Mouse (Mus musculus): ENCODE data around the gene Eif4h. TPM values are rescaled to one million over a fixed set of nuclear protein-coding genes. Genes with fewer than 3 reads are reported as not detected.
A peak's percentile ranks its signal among the peaks of the same experiment; 100 is the strongest.

The Eif4h gene
- polyA plus RNA-seq, 1 experiment: 293 TPM

- peaks cover 3% of the 10 kb centered on the region for H3K36me3 ChIP-seq (ENCODE audit: control insufficient read depth, insufficient read depth)
- H3K4me3 ChIP-seq: no peak overlapping the region
- no peaks in the 10 kb centered on the region for H3K27me3 ChIP-seq (ENCODE audit: control insufficient read depth, insufficient read depth, insufficient read length)
- H3ac ChIP-seq (ENCODE audit: control insufficient read depth, insufficient read length): no peak overlapping the region
- TF ChIP-seq CEBPB (IDR thresholded peaks at IDR 0.05; ENCODE audit: insufficient read depth, poor library complexity, severe bottlenecking) (no peak), POLR2AphosphoS2 (IDR thresholded peaks at IDR 0.05; ENCODE audit: insufficient read length, low read depth) (no peak), USF1 (IDR thresholded peaks at IDR 0.05; ENCODE audit: low read depth) (no peak), REST (IDR thresholded peaks at IDR 0.05; ENCODE audit: insufficient read depth, insufficient read length) (no peak), E2F4 (IDR thresholded peaks at IDR 0.05; ENCODE audit: insufficient read depth) (no peak), MAX (IDR thresholded peaks at IDR 0.05; ENCODE audit: low read depth) (no peak), MYOD1 (IDR thresholded peaks at IDR 0.05; ENCODE audit: control insufficient read depth in 1 of 3, insufficient read length in 2 of 3, low read depth in 2 of 3) (no peak), TCF12 (IDR thresholded peaks at IDR 0.05; ENCODE audit: insufficient read depth, poor library complexity, severe bottlenecking) (no peak), MYOG (IDR thresholded peaks at IDR 0.05; ENCODE audit: control insufficient read depth in 1 of 3, insufficient read depth in 1 of 3, insufficient read length in 2 of 3, low read depth in 2 of 3) (no peak), POLR2A (IDR thresholded peaks at IDR 0.05; ENCODE audit: insufficient read length, low read depth) (no peak), SRF (IDR thresholded peaks at IDR 0.05; ENCODE audit: control insufficient read depth, insufficient read length, low read depth) (no peak), TCF3 (IDR thresholded peaks at IDR 0.05; ENCODE audit: insufficient read length, low read depth) (no peak)
- no peak overlapping the region for H3K4me2 ChIP-seq (ENCODE audit: low read depth)
- H3K79me2 ChIP-seq (ENCODE audit: control insufficient read depth, insufficient read depth): peaks cover 6% of the 10 kb centered on the region
These were observed 47.3 kb upstream of the Eif4h start for GRCm38 (mm10) chr5:134686541-134686940.

GRCm38 (mm10) chr5:134684398-134684797 is 45.1 kb upstream of the Eif4h start:
- Histone ChIP-seq H3K4me2 (ENCODE audit: low read depth) (no peak overlapping the region), H3ac (ENCODE audit: control insufficient read depth, insufficient read length) (no peak overlapping the region), H3K4me3 (no peak overlapping the region), H3K27me3 (ENCODE audit: control insufficient read depth, insufficient read depth, insufficient read length) (no peaks in the 10 kb centered on the region), H3K79me2 (ENCODE audit: control insufficient read depth, insufficient read depth) (peaks cover 6% of the 10 kb centered on the region), H3K36me3 (ENCODE audit: control insufficient read depth, insufficient read depth) (peaks cover 3% of the 10 kb centered on the region)
- TF ChIP-seq MYOD1 (IDR thresholded peaks at IDR 0.05; ENCODE audit: control insufficient read depth in 1 of 3, insufficient read length in 2 of 3, low read depth in 2 of 3) (peak in 2 of 3 experiments; percentile 30 to 67), SRF (IDR thresholded peaks at IDR 0.05; ENCODE audit: control insufficient read depth, insufficient read length, low read depth) (no peak), MYOG (IDR thresholded peaks at IDR 0.05; ENCODE audit: control insufficient read depth in 1 of 3, insufficient read depth in 1 of 3, insufficient read length in 2 of 3, low read depth in 2 of 3) (peak in 2 of 3 experiments; percentile 51 to 84)

GRCm38 (mm10) chr5:134683813-134684212 is 44.5 kb upstream of the Eif4h start:
- Histone ChIP-seq H3ac (ENCODE audit: control insufficient read depth, insufficient read length) (no peak overlapping the region), H3K4me2 (ENCODE audit: low read depth) (no peak overlapping the region), H3K27me3 (ENCODE audit: control insufficient read depth, insufficient read depth, insufficient read length) (no peaks in the 10 kb centered on the region), H3K36me3 (ENCODE audit: control insufficient read depth, insufficient read depth) (peaks cover 3% of the 10 kb centered on the region), H3K4me3 (no peak overlapping the region), H3K79me2 (ENCODE audit: control insufficient read depth, insufficient read depth) (peaks cover 6% of the 10 kb centered on the region)
- TF ChIP-seq POLR2AphosphoS2 (IDR thresholded peaks at IDR 0.05; ENCODE audit: insufficient read length, low read depth) (no peak), REST (IDR thresholded peaks at IDR 0.05; ENCODE audit: insufficient read depth, insufficient read length) (no peak), MYOD1 (IDR thresholded peaks at IDR 0.05; ENCODE audit: control insufficient read depth in 1 of 3, insufficient read length in 2 of 3, low read depth in 2 of 3) (no peak), CEBPB (IDR thresholded peaks at IDR 0.05; ENCODE audit: insufficient read depth, poor library complexity, severe bottlenecking) (no peak), MYOG (IDR thresholded peaks at IDR 0.05; ENCODE audit: control insufficient read depth in 1 of 3, insufficient read depth in 1 of 3, insufficient read length in 2 of 3, low read depth in 2 of 3) (no peak), POLR2A (IDR thresholded peaks at IDR 0.05; ENCODE audit: insufficient read length, low read depth) (no peak), MAX (IDR thresholded peaks at IDR 0.05; ENCODE audit: low read depth) (no peak), USF1 (IDR thresholded peaks at IDR 0.05; ENCODE audit: low read depth) (no peak), E2F4 (IDR thresholded peaks at IDR 0.05; ENCODE audit: insufficient read depth) (no peak), TCF3 (IDR thresholded peaks at IDR 0.05; ENCODE audit: insufficient read length, low read depth) (no peak), SRF (IDR thresholded peaks at IDR 0.05; ENCODE audit: control insufficient read depth, insufficient read length, low read depth) (no peak)

- no peak for TF ChIP-seq USF1 (IDR thresholded peaks at IDR 0.05; ENCODE audit: low read depth)
- TF ChIP-seq POLR2AphosphoS2 (IDR thresholded peaks at IDR 0.05; ENCODE audit: insufficient read length, low read depth): peak; percentile 34
- H3K4me2 ChIP-seq (ENCODE audit: low read depth): peak overlapping the region; percentile 86
These were observed 40.9 kb upstream of the Eif4h start for GRCm38 (mm10) chr5:134680238-134680637.

GRCm38 (mm10) chr5:134678827-134679546 is 39.7 kb upstream of the Eif4h start:
- H3K79me2 ChIP-seq (ENCODE audit: control insufficient read depth, insufficient read depth): no peaks in the 10 kb centered on the region
- peak overlapping the region; percentile 86 for H3K4me2 ChIP-seq (ENCODE audit: low read depth)
- H3ac ChIP-seq (ENCODE audit: control insufficient read depth, insufficient read length): no peak overlapping the region
- TF ChIP-seq MAX (IDR thresholded peaks at IDR 0.05; ENCODE audit: low read depth) (no peak), MYOG (IDR thresholded peaks at IDR 0.05; ENCODE audit: control insufficient read depth in 1 of 3, insufficient read depth in 1 of 3, insufficient read length in 2 of 3, low read depth in 2 of 3) (peak in 2 of 3 experiments; percentile 31 to 52), USF1 (IDR thresholded peaks at IDR 0.05; ENCODE audit: low read depth) (no peak), MYOD1 (IDR thresholded peaks at IDR 0.05; ENCODE audit: control insufficient read depth in 1 of 3, insufficient read length in 2 of 3, low read depth in 2 of 3) (peak in 2 of 3 experiments; percentile 82 to 87)
- H3K36me3 ChIP-seq (ENCODE audit: control insufficient read depth, insufficient read depth): peaks cover 3% of the 10 kb centered on the region
- no peaks in the 10 kb centered on the region for H3K27me3 ChIP-seq (ENCODE audit: control insufficient read depth, insufficient read depth, insufficient read length)
- no peak overlapping the region for H3K4me3 ChIP-seq

More at GRCm38 (mm10) chr5:134680238-134680637, 40.9 kb upstream of the Eif4h start:
- Histone ChIP-seq H3ac (ENCODE audit: control insufficient read depth, insufficient read length) (no peak overlapping the region), H3K4me3 (no peak overlapping the region), H3K79me2 (ENCODE audit: control insufficient read depth, insufficient read depth) (no peaks in the 10 kb centered on the region), H3K36me3 (ENCODE audit: control insufficient read depth, insufficient read depth) (peaks cover 3% of the 10 kb centered on the region), H3K27me3 (ENCODE audit: control insufficient read depth, insufficient read depth, insufficient read length) (no peaks in the 10 kb centered on the region)
